Mouse (Mus musculus) embryo, embryonic 11 days (tissue): ENCODE results near the gene Zdhhc11.
"Not testable (repeated sequence)": the region's sequence is repeated elsewhere in the genome, so short reads cannot be mapped to it uniquely, and the experiment has no call there.

Source experiments
- DNase-seq: peaks from one replicate; pipeline ENCODE4 v3.0.0-alpha.2; 2015

Gene Zdhhc11

GRCm38 (mm10) chr13:73963551-73963950 is at the start of gene Zdhhc11:
Gene Zdhhc11 (plus strand): TSS chr13:73963851.
- DNase-seq, result no peak

- DNase-seq, result no peak
Observed at GRCm38 (mm10) chr13:73932201-73932600, 31.4 kb upstream of the Zdhhc11 start.

- DNase-seq, result peak; percentile 13
Observed at GRCm38 (mm10) chr13:73936938-73937320, 26.7 kb upstream of the Zdhhc11 start.

- peak; percentile 96 for DNase-seq
Observed at GRCm38 (mm10) chr13:73937321-73938176, 26.1 kb upstream of the Zdhhc11 start, which contains the start of the genes Trip13 and Brd9. Gene Trip13 (minus strand): TSS chr13:73937784. Gene Brd9 (plus strand): TSS chr13:73937811.

GRCm38 (mm10) chr13:73938177-73938560 is 25.5 kb upstream of the Zdhhc11 start:
- DNase-seq, result no peak

GRCm38 (mm10) chr13:73939101-73939500 is 24.6 kb upstream of the Zdhhc11 start:
- no peak for DNase-seq

- DNase-seq, result no peak
Observed at GRCm38 (mm10) chr13:73944606-73945005, 19.0 kb upstream of the Zdhhc11 start.

- no peak for DNase-seq
Observed at GRCm38 (mm10) chr13:73953551-73954130, 10.0 kb upstream of the Zdhhc11 start.

GRCm38 (mm10) chr13:73954666-73955065 is 9.0 kb upstream of the Zdhhc11 start:
- DNase-seq, result no peak

- no peak for DNase-seq
Observed at GRCm38 (mm10) chr13:73955531-73955930, 8.1 kb upstream of the Zdhhc11 start.

- no peak for DNase-seq
Observed at GRCm38 (mm10) chr13:73960117-73960652, 3.5 kb upstream of the Zdhhc11 start.

- no peak for DNase-seq
Observed at GRCm38 (mm10) chr13:73961177-73961576, 2.5 kb upstream of the Zdhhc11 start.

- DNase-seq, result peak; percentile 89
Observed at GRCm38 (mm10) chr13:73970545-73971448, 7.1 kb downstream of the Zdhhc11 start.

- no peak for DNase-seq
Observed at GRCm38 (mm10) chr13:73974523-73974922, 10.9 kb downstream of the Zdhhc11 start.

GRCm38 (mm10) chr13:73976935-73977334 is 13.3 kb downstream of the Zdhhc11 start:
- DNase-seq, result no peak

GRCm38 (mm10) chr13:73990325-73990724 is 26.7 kb downstream of the Zdhhc11 start:
- DNase-seq, result no peak

GRCm38 (mm10) chr13:73990761-73991160 is 27.1 kb downstream of the Zdhhc11 start:
- DNase-seq, result no peak

- DNase-seq, result no peak
Observed at GRCm38 (mm10) chr13:73991267-73991666, 27.6 kb downstream of the Zdhhc11 start.

- no peak for DNase-seq
Observed at GRCm38 (mm10) chr13:73996456-73996855, 32.8 kb downstream of the Zdhhc11 start.

GRCm38 (mm10) chr13:74000519-74000918 is 36.9 kb downstream of the Zdhhc11 start:
- no peak for DNase-seq

- no peak for DNase-seq
Observed at GRCm38 (mm10) chr13:74000961-74001360, 37.3 kb downstream of the Zdhhc11 start.

GRCm38 (mm10) chr13:74001492-74001891 is 37.8 kb downstream of the Zdhhc11 start:
- no peak for DNase-seq

GRCm38 (mm10) chr13:74006881-74007280 is 43.2 kb downstream of the Zdhhc11 start:
- DNase-seq, result not testable (repeated sequence)
